Mouse (Mus musculus) kidney, adult 11 months (tissue): ENCODE results near the gene Dnaic1.
A peak's percentile ranks its signal among the peaks of the same experiment; 100 is the strongest.

Experiments
- DNase-seq: peaks from one replicate; pipeline ENCODE4 v3.0.0; 2022

Dnaic1 gene

GRCm38 (mm10) chr4:41569411-41569885, at the start of gene Dnaic1, which contains the start of gene Fam219a:
Gene Dnaic1, plus strand, starts transcription at chr4:41569775.
Gene Fam219a, minus strand, starts transcription at chr4:41569538.
- peak; percentile 99 for DNase-seq

- no peak for DNase-seq
Observed at GRCm38 (mm10) chr4:41520641-41521040, 48.9 kb upstream of the Dnaic1 start.

GRCm38 (mm10) chr4:41522136-41522535, 47.4 kb upstream of the Dnaic1 start:
- no peak for DNase-seq

GRCm38 (mm10) chr4:41522788-41523187, 46.8 kb upstream of the Dnaic1 start:
- peak; percentile 26 for DNase-seq

GRCm38 (mm10) chr4:41523839-41524238, 45.7 kb upstream of the Dnaic1 start:
- no peak for DNase-seq

- DNase-seq = no peak
Observed at GRCm38 (mm10) chr4:41524829-41525228, 44.7 kb upstream of the Dnaic1 start.

GRCm38 (mm10) chr4:41526553-41526952, 43.0 kb upstream of the Dnaic1 start:
- no peak for DNase-seq

GRCm38 (mm10) chr4:41527076-41527475, 42.5 kb upstream of the Dnaic1 start:
- DNase-seq = no peak

- DNase-seq = peak; percentile 85
Observed at GRCm38 (mm10) chr4:41527996-41528395, 41.6 kb upstream of the Dnaic1 start.

GRCm38 (mm10) chr4:41532420-41532819, 37.2 kb upstream of the Dnaic1 start:
- no peak for DNase-seq

GRCm38 (mm10) chr4:41534866-41535265, 34.7 kb upstream of the Dnaic1 start:
- DNase-seq = no peak

- DNase-seq = no peak
Observed at GRCm38 (mm10) chr4:41542136-41542535, 27.4 kb upstream of the Dnaic1 start.

GRCm38 (mm10) chr4:41545985-41546384, 23.6 kb upstream of the Dnaic1 start:
- DNase-seq = no peak

GRCm38 (mm10) chr4:41547086-41547485, 22.5 kb upstream of the Dnaic1 start:
- no peak for DNase-seq

GRCm38 (mm10) chr4:41552529-41552928, 17.0 kb upstream of the Dnaic1 start:
- DNase-seq = peak; percentile 86

GRCm38 (mm10) chr4:41553116-41553515, 16.5 kb upstream of the Dnaic1 start:
- DNase-seq = no peak

- DNase-seq = peak; percentile 75
Observed at GRCm38 (mm10) chr4:41554994-41555663, 14.4 kb upstream of the Dnaic1 start.

GRCm38 (mm10) chr4:41556311-41556953, 13.1 kb upstream of the Dnaic1 start:
- no peak for DNase-seq

- no peak for DNase-seq
Observed at GRCm38 (mm10) chr4:41557092-41557491, 12.5 kb upstream of the Dnaic1 start.

GRCm38 (mm10) chr4:41563297-41563696, 6.3 kb upstream of the Dnaic1 start:
- DNase-seq = no peak

GRCm38 (mm10) chr4:41566123-41566522, 3.5 kb upstream of the Dnaic1 start:
- no peak for DNase-seq

- peak; percentile 55 for DNase-seq
Observed at GRCm38 (mm10) chr4:41568239-41568638, 1.3 kb upstream of the Dnaic1 start.

- DNase-seq = peak; percentile 44
Observed at GRCm38 (mm10) chr4:41568682-41569410, 729 bp upstream of the Dnaic1 start.

GRCm38 (mm10) chr4:41571490-41571889, 1.9 kb downstream of the Dnaic1 start:
- no peak for DNase-seq
